Mouse (Mus musculus): Measurements from ENCODE around the gene Sh2b1. TPM values are rescaled to one million over a fixed set of nuclear protein-coding genes. Genes with fewer than 3 reads are reported as not detected.

Gene Sh2b1
- polyA plus RNA-seq, 1 experiment = 146 TPM

GRCm38 (mm10) chr7:126471853-126472252 lies 3.4 kb downstream of the Sh2b1 start:
- TF ChIP-seq CTCF (IDR thresholded peaks at IDR 0.05; ENCODE audit: borderline replicate concordance, control insufficient read depth, extremely low read depth, insufficient read depth, low read length, poor library complexity) = no peak; the same call in 1 of the 2 replicates
- no peak for TF ChIP-seq POLR2A (IDR thresholded peaks at IDR 0.05; ENCODE audit: control insufficient read depth, extremely low read depth, insufficient read depth, low read length, poor library complexity)
- peak overlapping the region; percentile 25 for H3K4me3 ChIP-seq (ENCODE audit: control insufficient read depth, insufficient read depth, low read length)
- WGBS = 12% methylated on average over 4 of the region's 4 CpGs
- no peaks in the 10 kb centered on the region for H3K27me3 ChIP-seq (ENCODE audit: control insufficient read depth, insufficient read depth, low read length)
- no peak for DNase-seq
- peaks cover 53% of the 10 kb centered on the region for H3K4me1 ChIP-seq (replicated peaks; ENCODE audit: control insufficient read depth, insufficient read depth, low read length)
- H3K27ac ChIP-seq (ENCODE audit: control insufficient read depth, insufficient read depth, low read length) = peak overlapping the region; percentile 66
- peaks cover 22% of the 10 kb centered on the region for H3K36me3 ChIP-seq (ENCODE audit: control insufficient read depth, insufficient read depth, low read length)

GRCm38 (mm10) chr7:126471361-126471760 lies 3.9 kb downstream of the Sh2b1 start:
- Histone ChIP-seq H3K27ac (ENCODE audit: control insufficient read depth, insufficient read depth, low read length) (no peak overlapping the region), H3K36me3 (ENCODE audit: control insufficient read depth, insufficient read depth, low read length) (peaks cover 22% of the 10 kb centered on the region), H3K27me3 (ENCODE audit: control insufficient read depth, insufficient read depth, low read length) (no peaks in the 10 kb centered on the region), H3K4me1 (replicated peaks; ENCODE audit: control insufficient read depth, insufficient read depth, low read length) (peaks cover 53% of the 10 kb centered on the region), H3K4me3 (ENCODE audit: control insufficient read depth, insufficient read depth, low read length) (no peak overlapping the region)
- no peak for DNase-seq
- TF ChIP-seq POLR2A (IDR thresholded peaks at IDR 0.05; ENCODE audit: control insufficient read depth, extremely low read depth, insufficient read depth, low read length, poor library complexity) (no peak), CTCF (IDR thresholded peaks at IDR 0.05; ENCODE audit: borderline replicate concordance, control insufficient read depth, extremely low read depth, insufficient read depth, low read length, poor library complexity) (no peak)
- 67% methylated on average over 5 of the region's 5 CpGs for WGBS

DNA sequence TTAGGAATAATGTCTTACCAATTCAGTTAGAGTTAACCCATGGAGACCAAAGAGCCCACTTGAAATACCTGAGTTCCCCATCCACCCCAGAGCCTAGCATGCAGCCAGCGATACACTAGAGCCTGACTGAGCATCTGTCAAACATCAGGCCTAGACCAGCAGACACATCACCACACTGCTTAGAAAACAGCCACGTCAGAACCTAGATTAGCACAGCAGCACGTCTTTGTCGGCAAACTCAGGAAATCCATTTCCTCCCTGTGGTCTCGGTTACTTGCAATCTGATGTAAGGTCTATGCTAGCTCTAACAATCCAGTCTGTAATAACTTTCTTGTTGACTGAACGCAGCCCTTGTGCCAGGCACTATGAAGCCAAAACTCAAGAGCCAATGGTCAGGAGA lies 5.1 kb downstream of the Sh2b1 start:
- Histone ChIP-seq H3K4me3 (ENCODE audit: control insufficient read depth, insufficient read depth, low read length) (no peak overlapping the region), H3K4me1 (replicated peaks; ENCODE audit: control insufficient read depth, insufficient read depth, low read length) (peaks cover 50% of the 10 kb centered on the region), H3K36me3 (ENCODE audit: control insufficient read depth, insufficient read depth, low read length) (peaks cover 22% of the 10 kb centered on the region), H3K27me3 (ENCODE audit: control insufficient read depth, insufficient read depth, low read length) (no peaks in the 10 kb centered on the region), H3K27ac (ENCODE audit: control insufficient read depth, insufficient read depth, low read length) (peak overlapping the region; percentile 42)
- TF ChIP-seq POLR2A (IDR thresholded peaks at IDR 0.05; ENCODE audit: control insufficient read depth, extremely low read depth, insufficient read depth, low read length, poor library complexity) = no peak
- TF ChIP-seq CTCF (IDR thresholded peaks at IDR 0.05; ENCODE audit: borderline replicate concordance, control insufficient read depth, extremely low read depth, insufficient read depth, low read length, poor library complexity) = no peak
- WGBS = 3% methylated on average over 6 of the region's 6 CpGs
- peak; percentile 53 for DNase-seq

DNA sequence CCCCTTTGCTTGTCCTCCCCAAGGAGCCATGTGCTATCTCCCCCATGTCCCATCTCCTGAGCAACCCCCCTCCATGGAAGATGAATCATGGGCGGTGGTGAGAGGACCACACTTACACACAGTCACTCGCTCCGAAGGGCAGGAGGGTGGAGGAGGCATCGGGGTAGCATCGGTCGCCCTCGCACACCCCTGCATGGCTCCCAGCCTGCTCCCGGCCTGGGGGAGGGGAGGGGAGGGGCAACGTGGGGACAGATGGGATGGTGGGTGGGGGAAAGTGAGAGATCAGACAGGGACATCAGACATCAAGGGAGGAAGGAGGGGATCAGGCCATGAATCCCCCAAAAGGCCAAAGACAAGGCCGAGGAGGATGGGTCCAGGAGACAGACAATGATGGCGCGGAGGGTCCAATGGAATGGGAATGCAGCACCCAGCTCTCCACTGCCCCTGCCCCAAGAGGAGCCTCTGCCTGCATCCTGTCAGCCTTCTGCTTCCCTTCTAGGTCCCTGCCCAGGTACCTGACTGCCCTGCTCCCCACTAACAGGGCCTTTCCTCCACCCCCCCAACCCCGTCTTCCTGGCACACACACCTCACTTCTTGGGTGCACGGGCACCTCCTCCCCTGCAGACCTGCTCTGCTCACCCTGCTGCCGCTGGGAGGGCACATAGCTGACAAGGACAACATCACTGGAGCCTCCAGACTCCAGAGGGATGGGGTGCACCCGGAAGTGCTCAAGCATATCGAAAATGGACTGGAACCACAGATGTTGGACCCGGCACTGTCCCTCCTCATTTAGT lies 7.2 kb downstream of the Sh2b1 start:
- TF ChIP-seq POLR2A (IDR thresholded peaks at IDR 0.05; ENCODE audit: control insufficient read depth, extremely low read depth, insufficient read depth, low read length, poor library complexity) = no peak
- TF ChIP-seq CTCF (IDR thresholded peaks at IDR 0.05; ENCODE audit: borderline replicate concordance, control insufficient read depth, extremely low read depth, insufficient read depth, low read length, poor library complexity) = no peak
- Histone ChIP-seq H3K36me3 (ENCODE audit: control insufficient read depth, insufficient read depth, low read length) (peaks cover 22% of the 10 kb centered on the region), H3K4me3 (ENCODE audit: control insufficient read depth, insufficient read depth, low read length) (no peak overlapping the region), H3K4me1 (replicated peaks; ENCODE audit: control insufficient read depth, insufficient read depth, low read length) (peaks cover 45% of the 10 kb centered on the region), H3K27ac (ENCODE audit: control insufficient read depth, insufficient read depth, low read length) (no peak overlapping the region), H3K27me3 (ENCODE audit: control insufficient read depth, insufficient read depth, low read length) (no peaks in the 10 kb centered on the region)
- no peak for DNase-seq
- 96% methylated on average over 18 of the region's 18 CpGs for WGBS

DNA sequence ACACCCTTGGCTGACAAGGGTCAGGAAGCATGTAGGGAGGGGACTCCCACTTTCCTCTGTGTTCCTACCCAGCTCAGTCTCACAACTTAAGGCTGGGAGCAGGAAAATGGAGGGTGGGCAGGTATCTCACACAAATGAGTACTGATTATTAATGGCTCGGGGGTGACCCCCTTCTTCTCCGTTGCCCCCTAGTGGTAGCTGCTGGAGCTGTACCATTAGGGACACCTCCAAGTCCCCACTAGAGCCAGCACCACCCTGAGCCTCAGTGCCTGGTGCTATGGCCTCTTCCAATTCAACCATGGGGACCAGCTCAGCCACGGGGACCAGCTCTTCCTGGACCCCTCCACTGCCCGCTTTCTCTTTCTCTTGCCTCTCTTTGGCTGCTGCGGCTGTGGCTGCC lies 8.0 kb downstream of the Sh2b1 start:
- TF ChIP-seq CTCF (IDR thresholded peaks at IDR 0.05; ENCODE audit: borderline replicate concordance, control insufficient read depth, extremely low read depth, insufficient read depth, low read length, poor library complexity) (peak; percentile 47; the same call in 1 of the 2 replicates), POLR2A (IDR thresholded peaks at IDR 0.05; ENCODE audit: control insufficient read depth, extremely low read depth, insufficient read depth, low read length, poor library complexity) (no peak)
- Histone ChIP-seq H3K27me3 (ENCODE audit: control insufficient read depth, insufficient read depth, low read length) (no peaks in the 10 kb centered on the region), H3K4me1 (replicated peaks; ENCODE audit: control insufficient read depth, insufficient read depth, low read length) (peaks cover 37% of the 10 kb centered on the region), H3K4me3 (ENCODE audit: control insufficient read depth, insufficient read depth, low read length) (no peak overlapping the region), H3K36me3 (ENCODE audit: control insufficient read depth, insufficient read depth, low read length) (peaks cover 22% of the 10 kb centered on the region), H3K27ac (ENCODE audit: control insufficient read depth, insufficient read depth, low read length) (no peak overlapping the region)
- DNase-seq = peak; percentile 60
- WGBS = 68% methylated on average over 5 of the region's 5 CpGs

- 90% methylated on average over 5 of the region's 5 CpGs for WGBS
- TF ChIP-seq POLR2A (IDR thresholded peaks at IDR 0.05; ENCODE audit: control insufficient read depth, extremely low read depth, insufficient read depth, low read length, poor library complexity) = no peak
- no peak for TF ChIP-seq CTCF (IDR thresholded peaks at IDR 0.05; ENCODE audit: borderline replicate concordance, control insufficient read depth, extremely low read depth, insufficient read depth, low read length, poor library complexity)
- H3K4me3 ChIP-seq (ENCODE audit: control insufficient read depth, insufficient read depth, low read length) = no peak overlapping the region
- H3K27me3 ChIP-seq (ENCODE audit: control insufficient read depth, insufficient read depth, low read length) = no peaks in the 10 kb centered on the region
- no peak for DNase-seq
- H3K36me3 ChIP-seq (ENCODE audit: control insufficient read depth, insufficient read depth, low read length) = peaks cover 22% of the 10 kb centered on the region
- peaks cover 36% of the 10 kb centered on the region for H3K4me1 ChIP-seq (replicated peaks; ENCODE audit: control insufficient read depth, insufficient read depth, low read length)
- H3K27ac ChIP-seq (ENCODE audit: control insufficient read depth, insufficient read depth, low read length) = no peak overlapping the region
These were observed 8.5 kb downstream of the Sh2b1 start for GRCm38 (mm10) chr7:126466707-126467106.

All from thymus, adult 2 months (tissue).